Mouse (Mus musculus): ENCODE measurements around the gene Vmn1r210.
"Not testable (repeated sequence)": the region's sequence is repeated elsewhere in the genome, so short reads cannot be mapped to it uniquely, and the experiment has no call there.

Gene Vmn1r210

GRCm38 (mm10) chr13:22831248-22831647 lies at the start of gene Vmn1r210:
TSS of gene Vmn1r210 (minus strand) at chr13:22831348.
- no peak for DNase-seq (ENCODE audit: low read depth, low spot score)

- DNase-seq (ENCODE audit: low read depth, low spot score), result no peak
Measured at GRCm38 (mm10) chr13:22879257-22879656, 48.1 kb upstream of the Vmn1r210 start.

GRCm38 (mm10) chr13:22857461-22857860 lies 26.3 kb upstream of the Vmn1r210 start, which contains the start of gene Vmn1r211:
TSS of gene Vmn1r211 (minus strand) at chr13:22857561.
- no peak for DNase-seq (ENCODE audit: low read depth, low spot score)

GRCm38 (mm10) chr13:22854760-22855159 lies 23.6 kb upstream of the Vmn1r210 start:
- no peak for DNase-seq (ENCODE audit: low read depth, low spot score)

- no peak for DNase-seq (ENCODE audit: low read depth, low spot score)
Measured at GRCm38 (mm10) chr13:22846798-22847197, 15.7 kb upstream of the Vmn1r210 start.

- DNase-seq (ENCODE audit: low read depth, low spot score), result not testable (repeated sequence)
Measured at GRCm38 (mm10) chr13:22844304-22844703, 13.2 kb upstream of the Vmn1r210 start.

GRCm38 (mm10) chr13:22829395-22829794 lies 1.8 kb downstream of the Vmn1r210 start:
- not testable (repeated sequence) for DNase-seq (ENCODE audit: low read depth, low spot score)

- DNase-seq (ENCODE audit: low read depth, low spot score), result not testable (repeated sequence)
Measured at GRCm38 (mm10) chr13:22821601-22822000, 9.5 kb downstream of the Vmn1r210 start.

- not testable (repeated sequence) for DNase-seq (ENCODE audit: low read depth, low spot score)
Measured at GRCm38 (mm10) chr13:22809582-22809981, 21.6 kb downstream of the Vmn1r210 start, which contains the start of gene Vmn1r209. TSS of gene Vmn1r209 (minus strand) at chr13:22809682.

- not testable (repeated sequence) for DNase-seq (ENCODE audit: low read depth, low spot score)
Measured at GRCm38 (mm10) chr13:22788096-22788495, 43.1 kb downstream of the Vmn1r210 start.

GRCm38 (mm10) chr13:22784159-22784558 lies 47.0 kb downstream of the Vmn1r210 start:
- DNase-seq (ENCODE audit: low read depth, low spot score), result not testable (repeated sequence)

- DNase-seq (ENCODE audit: low read depth, low spot score), result not testable (repeated sequence)
Measured at GRCm38 (mm10) chr13:22777300-22777699, 53.8 kb downstream of the Vmn1r210 start, which contains the start of gene Vmn1r208. TSS of gene Vmn1r208 (minus strand) at chr13:22777400.

All from retina, postnatal 7 days (tissue).